In genomic region chr17:34170877-34171498, GRCm38 (mm10) we compare ENCODE assay signal across 8 mouse cellular contexts. TPM values are rescaled to one million over a fixed set of nuclear protein-coding genes. Genes with fewer than 3 reads are reported as not detected.
DNase-seq lines count a peak whose midpoint lies in the region; ATAC-seq and TF ChIP-seq lines count a peak whose summit lies in the region.

No protein-coding gene starts in this region.

- no peak overlapping the region for H3K9ac ChIP-seq in intestine, postnatal 0 days (ENCODE audit: low read depth, low read length)
- no peak overlapping the region for H3K9ac ChIP-seq in intestine, embryonic 16.5 days (ENCODE audit: low read depth, low read length)

- no peaks in the 10 kb centered on the region for H3K36me3 ChIP-seq in intestine, postnatal 0 days (ENCODE audit: control insufficient read depth, insufficient read depth)
- H3K36me3 ChIP-seq in intestine, embryonic 16.5 days (ENCODE audit: control insufficient read depth, insufficient read depth, low read length): no peaks in the 10 kb centered on the region
- H3K36me3 ChIP-seq in kidney, adult 2 months (ENCODE audit: control insufficient read depth, insufficient read depth, low read length): no peaks in the 10 kb centered on the region
- no peaks in the 10 kb centered on the region for H3K36me3 ChIP-seq in limb, embryonic 10.5 days

- peak; percentile 81 for DNase-seq in brain, embryonic 14.5 days (ENCODE audit: low read depth)
- DNase-seq in fibroblast of lung, adult 2 months (ENCODE audit: low read depth): peak; percentile 47
- DNase-seq in kidney, adult 2 months: peak; percentile 88
- peak; percentile 84 for DNase-seq in limb, embryonic 10.5 days (ENCODE audit: low spot score)
- peak; percentile 96 for DNase-seq in naive thymus-derived CD4-positive, alpha-beta T cell, adult 2 months (ENCODE audit: low read depth)
- DNase-seq in testis, postnatal 10 days (ENCODE audit: low spot score): peak; percentile 91

- peaks cover 3% of the 10 kb centered on the region; the same call in 1 of the 2 replicates for H3K27me3 ChIP-seq in intestine, postnatal 0 days (replicated peaks; ENCODE audit: control insufficient read depth, insufficient read depth, low read length)
- no peaks in the 10 kb centered on the region for H3K27me3 ChIP-seq in intestine, embryonic 16.5 days (replicated peaks; ENCODE audit: control insufficient read depth, insufficient read depth, low read length)
- H3K27me3 ChIP-seq in kidney, adult 2 months (replicated peaks; ENCODE audit: control insufficient read depth, insufficient read depth, low read length): no peaks in the 10 kb centered on the region
- H3K27me3 ChIP-seq in limb, embryonic 10.5 days (ENCODE audit: low read depth, poor library complexity, severe bottlenecking): no peaks in the 10 kb centered on the region; the same call in 1 of the 2 replicates

- 0 out of 2 replicates have a peak, but pooled peaks have one; percentile 46 for ATAC-seq in intestine, postnatal 0 days
- ATAC-seq in intestine, embryonic 16.5 days: no peak

- no peak overlapping the region for H3K4me3 ChIP-seq in intestine, postnatal 0 days (ENCODE audit: low read depth, low read length)
- no peak overlapping the region for H3K4me3 ChIP-seq in intestine, embryonic 16.5 days (ENCODE audit: low read length)
- H3K4me3 ChIP-seq in kidney, adult 2 months (ENCODE audit: insufficient read depth, low read depth, low read length): no peak overlapping the region
- no peak overlapping the region for H3K4me3 ChIP-seq in limb, embryonic 10.5 days

- no peak for TF ChIP-seq POLR2A in brain, embryonic 14.5 days (IDR thresholded peaks at IDR 0.05; ENCODE audit: borderline replicate concordance, extremely low read depth, insufficient read depth, insufficient read length, poor library complexity, severe bottlenecking)
- no peak for TF ChIP-seq POLR2A in kidney, adult 2 months (IDR thresholded peaks at IDR 0.05; ENCODE audit: low read depth, low read length)

- WGBS in intestine, postnatal 0 days: 37% methylated on average over 13 of the region's 13 CpGs
- 45% methylated on average over 13 of the region's 13 CpGs for WGBS in intestine, embryonic 16.5 days
- WGBS in kidney, adult 2 months: 23% methylated on average over 13 of the region's 13 CpGs
- WGBS in limb, embryonic 10.5 days: 44% methylated on average over 13 of the region's 13 CpGs

- no peaks in the 10 kb centered on the region for H3K4me1 ChIP-seq in intestine, postnatal 0 days (replicated peaks; ENCODE audit: control insufficient read depth, insufficient read depth, low read length)
- no peaks in the 10 kb centered on the region for H3K4me1 ChIP-seq in intestine, embryonic 16.5 days (ENCODE audit: control insufficient read depth, insufficient read depth, low read length)
- no peaks in the 10 kb centered on the region for H3K4me1 ChIP-seq in kidney, adult 2 months (ENCODE audit: control insufficient read depth, insufficient read depth, low read length)
- H3K4me1 ChIP-seq in limb, embryonic 10.5 days: no peaks in the 10 kb centered on the region

- H3K9me3 ChIP-seq in intestine, postnatal 0 days (ENCODE audit: control insufficient read depth): 0 out of 2 replicates have a peak, but pooled peaks cover 4% of the 10 kb centered on the region
- peaks cover 6% of the 10 kb centered on the region for H3K9me3 ChIP-seq in intestine, embryonic 16.5 days (ENCODE audit: control insufficient read depth, low read length)
- no peaks in the 10 kb centered on the region for H3K9me3 ChIP-seq in limb, embryonic 10.5 days (replicated peaks)

- TF ChIP-seq CTCF in intestine, postnatal 0 days (IDR thresholded peaks at IDR 0.05; ENCODE audit: low read depth): peak; percentile 94
- peak; percentile 88; the same call in 1 of the 2 replicates for TF ChIP-seq CTCF in brain, embryonic 14.5 days (IDR thresholded peaks at IDR 0.05; ENCODE audit: borderline replicate concordance, extremely low read depth, insufficient read depth, insufficient read length)
- TF ChIP-seq CTCF in kidney, adult 2 months (conservative IDR thresholded peaks at IDR 0.05; ENCODE audit: insufficient read depth, insufficient read length, low read depth, low read length): peak; percentile 90

- H3K27ac ChIP-seq in intestine, postnatal 0 days (ENCODE audit: low read depth, low read length): no peak overlapping the region
- no peak overlapping the region for H3K27ac ChIP-seq in intestine, embryonic 16.5 days (ENCODE audit: low read length)
- no peak overlapping the region for H3K27ac ChIP-seq in kidney, adult 2 months (ENCODE audit: insufficient read depth, low read depth, low read length)
- no peak overlapping the region for H3K27ac ChIP-seq in limb, embryonic 10.5 days

- H3K4me2 ChIP-seq in intestine, postnatal 0 days (replicated peaks; ENCODE audit: low read depth): no peak overlapping the region
- H3K4me2 ChIP-seq in intestine, embryonic 16.5 days (ENCODE audit: low read depth, low read length): no peak overlapping the region

RNA-seq across cellular contexts. Expression of gene Tap1, which starts 16.4 kb away (rescaled TPM):
- 14.1 and 15.0 TPM in 2 replicates for polyA plus RNA-seq in intestine, postnatal 0 days (2015; fragmentation: Nextera tagmentation; extraction: Ambion mirVana)
- polyA plus RNA-seq in intestine, embryonic 16.5 days (2015; fragmentation: Nextera tagmentation; extraction: Ambion mirVana): 8.4 and 8.5 TPM in 2 replicates
- polyA plus RNA-seq in brain, embryonic 14.5 days (2012; rRNA removed): 1.8 and 2.1 TPM in 2 replicates
- 14.5 and 19.4 TPM in 2 replicates for polyA plus RNA-seq in kidney, adult 2 months (2012; rRNA removed)
- 1.6 and 3.2 TPM in 2 replicates for polyA plus RNA-seq in limb, embryonic 10.5 days (2016; fragmentation: Nextera tagmentation; extraction: Ambion mirVana)

RNA-seq across cellular contexts. Expression of gene Psmb9, which starts 16.6 kb away (rescaled TPM):
- polyA plus RNA-seq in intestine, postnatal 0 days (2015; fragmentation: Nextera tagmentation; extraction: Ambion mirVana): 36.8 and 37.7 TPM in 2 replicates
- polyA plus RNA-seq in intestine, embryonic 16.5 days (2015; fragmentation: Nextera tagmentation; extraction: Ambion mirVana): 13.4 and 15.3 TPM in 2 replicates
- polyA plus RNA-seq in brain, embryonic 14.5 days (2012; rRNA removed): 0.86 and 1.1 TPM in 2 replicates
- polyA plus RNA-seq in kidney, adult 2 months (2012; rRNA removed): 21.5 and 32.3 TPM in 2 replicates
- polyA plus RNA-seq in limb, embryonic 10.5 days (2016; fragmentation: Nextera tagmentation; extraction: Ambion mirVana): 0.78 and 1.1 TPM in 2 replicates

RNA-seq across cellular contexts. Expression of gene H2-DMb1, which starts 18.1 kb away (rescaled TPM):
- 5.1 and 6.4 TPM in 2 replicates for polyA plus RNA-seq in intestine, postnatal 0 days (2015; fragmentation: Nextera tagmentation; extraction: Ambion mirVana)
- 3.0 and 3.6 TPM in 2 replicates for polyA plus RNA-seq in intestine, embryonic 16.5 days (2015; fragmentation: Nextera tagmentation; extraction: Ambion mirVana)
- polyA plus RNA-seq in brain, embryonic 14.5 days (2012; rRNA removed): 0.82 and 1.1 TPM in 2 replicates
- polyA plus RNA-seq in kidney, adult 2 months (2012; rRNA removed): 72.3 and 80.5 TPM in 2 replicates
- 0.18 and 0.51 TPM in 2 replicates for polyA plus RNA-seq in limb, embryonic 10.5 days (2016; fragmentation: Nextera tagmentation; extraction: Ambion mirVana)

RNA-seq across cellular contexts. Expression of gene Psmb8, which starts 26.5 kb away (rescaled TPM):
- polyA plus RNA-seq in intestine, postnatal 0 days (2015; fragmentation: Nextera tagmentation; extraction: Ambion mirVana): 82.4 and 86.4 TPM in 2 replicates
- polyA plus RNA-seq in intestine, embryonic 16.5 days (2015; fragmentation: Nextera tagmentation; extraction: Ambion mirVana): 20.7 and 23.1 TPM in 2 replicates
- polyA plus RNA-seq in brain, embryonic 14.5 days (2012; rRNA removed): 2.0 and 2.4 TPM in 2 replicates
- polyA plus RNA-seq in kidney, adult 2 months (2012; rRNA removed): 34.2 and 58.1 TPM in 2 replicates
- 0.74 and 0.87 TPM in 2 replicates for polyA plus RNA-seq in limb, embryonic 10.5 days (2016; fragmentation: Nextera tagmentation; extraction: Ambion mirVana)

RNA-seq across cellular contexts. Expression of gene H2-DMb2, which starts 27.9 kb away (rescaled TPM):
- polyA plus RNA-seq in intestine, postnatal 0 days (2015; fragmentation: Nextera tagmentation; extraction: Ambion mirVana): 0.97 and 0.98 TPM in 2 replicates
- 0.87 and 0.99 TPM in 2 replicates for polyA plus RNA-seq in intestine, embryonic 16.5 days (2015; fragmentation: Nextera tagmentation; extraction: Ambion mirVana)
- polyA plus RNA-seq in brain, embryonic 14.5 days (2012; rRNA removed): 0.18 and 0.40 TPM in 2 replicates
- 3.2 and 15.6 TPM in 2 replicates for polyA plus RNA-seq in kidney, adult 2 months (2012; rRNA removed)
- polyA plus RNA-seq in limb, embryonic 10.5 days (2016; fragmentation: Nextera tagmentation; extraction: Ambion mirVana): 0.18 and 0.40 TPM in 2 replicates
